Mouse (Mus musculus) spleen, adult 2 months (tissue): ENCODE measurements around the gene Tigit.

Source experiments
- CTCF ChIP-seq: fragments of 200-500 bp; IDR thresholded peaks from 2 replicates; pipeline ENCODE4 v1.5.1; 2011; ENCODE audit warnings: mild to moderate bottlenecking, inconsistent platforms; ENCODE audit not compliant: insufficient read depth, insufficient read length, insufficient replicate concordance; ENCODE audit errors: extremely low read depth
- POLR2A ChIP-seq: fragments of 200-500 bp; IDR thresholded peaks from 2 replicates; pipeline ENCODE4 v1.6.1; 2011; ENCODE audit warnings: low read depth, low read length, inconsistent platforms

GRCm38 (mm10) chr16:43608066-43608465 lies 55.9 kb downstream of the Tigit start:
- no peak for TF ChIP-seq POLR2A
- no peak for TF ChIP-seq CTCF
